Mouse (Mus musculus) cerebral cortex, adult 2 months (tissue): ENCODE results near the gene Atp5g1.

Source experiments
- WGBS: fragments of 180-500 bp; shearing (Covaris S2); methylation state at CpG from one replicate; pipeline ENCODE4 v1.1.7; 2018; 5-methylcytosine and 5-hydroxymethylcytosine counted together

Gene Atp5g1

GRCm38 (mm10) chr11:96073295-96073993 lies 2.0 kb downstream of the Atp5g1 start:
- 66% methylated on average over 9 of the region's 9 CpGs for WGBS

DNA sequence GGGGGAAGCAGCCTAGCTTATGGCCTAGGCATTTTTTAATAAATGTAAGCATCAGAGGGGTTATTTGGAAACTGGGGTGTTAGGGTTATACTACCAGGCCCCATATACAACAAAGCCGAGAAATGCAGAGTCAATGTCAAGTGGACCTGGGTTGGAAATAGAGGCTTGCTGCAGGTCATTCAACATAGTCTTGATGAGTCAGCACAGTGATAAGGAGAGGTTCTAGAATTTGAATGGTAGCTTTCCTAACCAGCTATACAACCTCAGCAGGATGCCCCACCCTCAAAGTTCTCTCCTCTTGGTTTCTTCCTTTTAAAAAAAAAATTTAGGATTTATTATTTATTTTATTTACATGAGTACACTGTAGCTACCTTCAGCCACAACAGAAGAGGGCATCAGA lies 4.5 kb downstream of the Atp5g1 start:
- 94% methylated on average over 1 of the region's 1 CpGs for WGBS

DNA sequence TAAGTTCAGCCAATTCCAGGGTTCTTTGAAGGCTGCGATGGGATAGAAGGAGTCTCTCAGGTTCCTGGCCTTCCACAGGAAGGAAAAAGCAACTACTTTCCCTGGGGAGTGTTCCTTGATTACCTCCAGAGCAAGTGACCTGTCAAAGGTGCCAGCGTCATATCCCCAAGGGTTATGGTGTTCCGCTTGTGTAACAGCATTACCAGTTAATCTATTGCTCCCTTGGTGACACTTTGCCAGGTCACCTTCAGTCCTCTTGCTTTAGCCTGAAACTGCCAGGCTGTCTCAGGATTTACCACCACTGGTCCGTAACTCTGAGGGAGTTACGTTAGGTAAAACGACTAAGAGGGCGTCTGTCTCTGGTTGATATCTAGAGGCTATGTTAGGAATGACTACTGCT lies 5.1 kb downstream of the Atp5g1 start:
- WGBS: 92% methylated on average over 7 of the region's 7 CpGs

GRCm38 (mm10) chr11:96068231-96068630 lies 7.2 kb downstream of the Atp5g1 start:
- 69% methylated on average over 5 of the region's 5 CpGs for WGBS

DNA sequence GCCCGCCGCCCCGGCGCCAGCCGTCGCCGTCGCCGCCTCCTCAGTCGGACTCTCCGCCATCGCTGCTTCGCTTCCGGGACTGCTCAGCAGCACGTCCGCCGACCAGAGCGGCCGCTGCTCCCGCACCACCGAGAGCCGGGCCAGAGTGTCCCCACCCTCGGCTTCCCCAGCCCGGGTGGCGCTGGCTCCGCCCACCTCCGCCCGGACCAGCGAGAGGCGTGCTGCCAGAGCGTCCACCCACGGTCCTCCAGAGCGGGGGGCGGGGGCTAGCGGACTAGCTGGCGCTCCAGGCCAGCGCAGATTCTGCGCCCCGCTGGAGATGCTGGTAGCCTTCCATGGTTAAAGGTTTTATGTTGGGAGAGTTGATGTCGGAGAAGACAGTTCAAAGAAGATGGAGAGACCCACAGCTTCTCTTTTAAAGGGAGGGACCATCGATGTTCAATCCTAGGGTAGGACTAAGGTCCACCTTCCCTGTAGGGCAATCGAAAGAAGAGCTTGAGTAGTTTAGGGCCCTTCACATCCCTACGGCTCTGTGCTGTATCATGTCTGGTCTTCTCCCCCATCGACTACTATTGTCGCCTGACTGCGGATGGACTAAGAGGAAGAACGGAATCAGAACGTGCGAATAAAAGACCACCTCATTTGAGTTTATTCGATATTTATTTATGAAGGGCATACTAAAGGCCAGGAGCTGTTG lies 10.1 kb downstream of the Atp5g1 start, which contains the start of gene Ube2z:
Ube2z (minus strand) TSS at position 174 of the 697 bp plus-strand sequence.
- 5% methylated on average over 39 of the region's 50 CpGs for WGBS

- under 1% methylated on average over 47 of the region's 64 CpGs for WGBS
Observed at GRCm38 (mm10) chr11:96064521-96065214, 10.8 kb downstream of the Atp5g1 start.

DNA sequence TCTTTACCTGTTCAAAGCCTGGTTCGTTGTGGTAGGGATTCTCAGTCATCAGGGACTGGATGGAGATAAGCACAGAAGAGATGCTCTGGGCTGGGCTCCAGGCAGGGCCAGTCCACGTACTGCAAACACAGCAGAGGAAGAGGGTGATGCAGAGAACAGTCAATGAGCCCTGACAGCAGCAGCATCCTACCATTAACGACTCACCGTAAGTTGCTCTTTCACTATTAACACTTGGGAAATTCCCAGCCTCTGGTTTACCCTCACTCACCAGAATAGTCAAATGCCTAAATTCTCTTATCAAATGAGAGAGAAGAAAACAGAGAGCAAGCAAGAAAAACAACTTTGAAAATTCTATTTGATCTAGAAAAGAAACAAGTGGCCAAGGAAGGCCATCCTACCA lies 17.2 kb downstream of the Atp5g1 start:
- 82% methylated on average over 4 of the region's 4 CpGs for WGBS

GRCm38 (mm10) chr11:96050854-96051253 lies 24.6 kb downstream of the Atp5g1 start:
- 86% methylated on average over 3 of the region's 3 CpGs for WGBS

GRCm38 (mm10) chr11:96049939-96050338 lies 25.5 kb downstream of the Atp5g1 start:
- 85% methylated on average over 4 of the region's 4 CpGs for WGBS

GRCm38 (mm10) chr11:96047469-96048373 lies 27.7 kb downstream of the Atp5g1 start:
- WGBS: 66% methylated on average over 4 of the region's 4 CpGs

GRCm38 (mm10) chr11:96046793-96047192 lies 28.7 kb downstream of the Atp5g1 start:
- WGBS: 66% methylated on average over 2 of the region's 2 CpGs

- 58% methylated on average over 8 of the region's 8 CpGs for WGBS
Observed at GRCm38 (mm10) chr11:96046028-96046427, 29.4 kb downstream of the Atp5g1 start.

DNA sequence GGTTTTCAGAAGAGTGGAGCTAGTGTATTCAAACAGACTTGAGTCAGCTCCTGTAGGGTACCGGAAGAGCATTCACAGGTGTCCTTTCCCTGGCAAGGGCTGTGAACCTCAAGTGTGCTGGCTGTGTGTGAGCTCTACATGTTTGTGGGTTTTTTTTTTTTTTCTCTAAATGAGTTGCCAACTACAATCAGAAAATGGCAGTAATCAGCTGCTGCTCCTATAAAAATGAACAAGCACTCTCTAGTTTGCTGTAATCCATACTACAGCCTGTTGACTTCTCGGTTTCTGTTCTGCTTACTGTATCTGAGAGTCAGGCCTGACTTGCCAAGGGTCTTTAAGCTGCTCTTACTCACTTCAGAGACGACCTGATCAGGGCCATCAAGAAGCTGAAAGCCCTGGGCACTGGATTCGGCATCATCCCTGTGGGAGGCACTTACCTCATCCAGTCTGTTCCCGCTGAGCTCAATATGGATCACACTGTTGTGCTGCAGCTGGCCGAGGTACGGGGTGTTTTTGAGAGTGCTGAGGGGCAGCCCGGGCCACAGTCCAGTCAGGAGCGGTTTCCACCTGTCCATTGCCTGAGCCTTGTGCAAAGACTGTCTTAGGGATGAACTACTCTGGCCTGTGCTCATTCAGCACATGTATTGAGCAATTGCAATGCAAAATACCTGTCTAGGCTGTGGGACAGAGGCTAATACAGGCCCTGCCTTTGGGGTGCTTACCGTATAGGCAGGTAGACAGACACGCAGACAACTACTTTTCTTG lies 30.5 kb downstream of the Atp5g1 start:
- 71% methylated on average over 11 of the region's 11 CpGs for WGBS

DNA sequence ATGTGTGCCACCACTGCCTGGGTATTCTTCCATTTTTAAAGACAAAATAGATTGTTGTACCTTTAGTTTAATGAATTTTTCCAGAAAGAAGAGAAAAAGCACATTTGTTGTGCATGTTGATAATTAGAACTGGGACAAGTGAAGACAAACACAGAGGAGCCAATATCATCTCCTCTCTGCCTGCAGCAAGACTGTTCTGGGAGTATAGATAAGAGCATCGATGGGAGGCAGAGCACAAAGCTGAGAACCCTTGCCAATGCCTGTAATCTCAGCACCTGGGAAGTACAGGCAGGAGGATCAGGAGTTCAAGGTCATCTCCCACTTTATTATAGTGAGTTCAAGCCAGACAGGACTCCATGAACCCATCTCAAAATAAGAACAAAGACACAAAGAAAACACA lies 36.9 kb downstream of the Atp5g1 start:
- WGBS: 97% methylated on average over 1 of the region's 1 CpGs

DNA sequence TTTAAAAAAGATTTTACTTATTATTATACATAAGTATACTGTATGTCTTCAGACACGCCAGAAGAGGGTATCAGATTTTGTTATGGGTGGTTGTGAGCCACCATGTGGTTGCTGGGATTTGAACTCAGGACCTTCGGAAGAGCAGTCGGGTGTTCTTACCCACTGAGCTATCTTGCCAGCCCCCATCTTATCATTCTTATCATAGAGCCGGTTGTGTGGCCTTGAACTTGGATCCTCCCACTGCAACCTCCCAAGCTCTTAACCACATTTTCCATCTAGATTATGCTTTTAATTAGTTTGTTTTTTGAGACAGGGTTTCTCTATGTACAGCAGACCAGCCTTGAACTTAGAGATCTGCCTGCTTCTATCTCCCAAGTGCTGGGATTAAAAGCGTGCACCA lies 38.0 kb downstream of the Atp5g1 start:
- 95% methylated on average over 5 of the region's 5 CpGs for WGBS

- under 1% methylated on average over 6 of the region's 6 CpGs for WGBS
Observed at GRCm38 (mm10) chr11:96035133-96035532, 40.3 kb downstream of the Atp5g1 start.

DNA sequence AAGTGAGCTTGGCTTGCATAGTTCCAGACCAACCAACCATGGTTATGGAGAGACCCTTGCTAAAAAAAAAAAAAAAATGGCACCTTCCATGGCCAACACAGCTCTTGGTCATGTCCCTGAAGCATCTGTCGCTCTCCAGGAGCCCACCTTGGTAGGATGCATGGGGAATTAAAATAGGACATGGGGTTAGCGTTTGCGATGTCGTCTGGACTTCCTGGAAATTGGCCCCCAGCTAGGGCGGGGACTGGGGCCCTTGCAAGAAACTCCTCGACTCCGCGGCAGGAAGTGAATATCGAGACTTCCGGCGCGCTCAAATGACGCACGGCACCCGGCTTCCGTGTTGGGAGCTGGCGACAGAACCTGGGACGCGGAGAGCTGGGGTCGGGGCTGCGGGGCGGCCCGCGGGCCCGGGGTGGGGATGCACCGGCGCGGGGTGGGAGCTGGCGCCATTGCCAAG lies 40.8 kb downstream of the Atp5g1 start, which contains the start of gene Snf8:
Snf8 (plus strand) TSS at position 290 of the 457 bp plus-strand sequence.
- under 1% methylated on average over 29 of the region's 29 CpGs for WGBS

DNA sequence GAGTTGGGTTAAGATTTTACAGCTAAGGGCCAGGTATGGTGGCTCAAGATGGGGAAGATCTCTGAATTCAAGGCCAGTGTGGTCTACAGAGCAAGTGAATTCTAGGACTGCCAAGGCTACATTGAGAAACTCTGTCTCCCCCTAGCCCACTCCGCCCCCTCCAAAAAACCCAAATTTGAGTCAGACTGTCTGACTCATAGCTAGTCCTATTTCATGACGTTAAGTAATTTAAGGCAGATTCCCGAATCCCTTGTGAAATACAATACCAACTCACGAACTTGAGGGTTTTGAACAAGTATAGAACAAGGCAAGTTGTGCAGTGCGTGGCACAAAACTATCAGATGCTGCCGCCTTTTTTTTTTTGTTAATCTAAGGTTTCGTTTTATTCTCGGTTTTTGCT lies 41.4 kb downstream of the Atp5g1 start:
- WGBS: 48% methylated on average over 8 of the region's 8 CpGs

- WGBS: 92% methylated on average over 2 of the region's 3 CpGs
Observed at GRCm38 (mm10) chr11:96033264-96033663, 42.2 kb downstream of the Atp5g1 start.

DNA sequence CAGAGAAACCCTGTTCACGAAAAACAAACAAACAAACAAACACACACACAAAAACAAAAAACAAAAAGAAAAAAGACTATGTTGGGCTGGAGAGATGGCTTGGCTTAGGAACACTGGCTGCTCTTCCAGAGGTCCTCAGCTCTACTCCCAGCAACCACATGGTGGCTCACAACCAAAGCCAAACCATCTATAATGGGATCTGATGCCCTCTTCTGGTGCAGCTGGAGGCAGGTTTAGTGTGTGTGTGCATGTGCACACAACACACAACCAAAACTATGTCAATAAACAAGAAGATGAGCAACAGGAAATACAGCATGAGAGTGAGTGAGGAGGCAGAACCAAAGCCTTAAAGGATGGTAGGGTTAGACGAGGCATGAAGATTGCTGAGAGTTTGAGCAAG lies 43.8 kb downstream of the Atp5g1 start:
- 80% methylated on average over 2 of the region's 2 CpGs for WGBS

GRCm38 (mm10) chr11:96030571-96030970 lies 44.9 kb downstream of the Atp5g1 start:
- WGBS: 90% methylated on average over 3 of the region's 3 CpGs
